Mouse (Mus musculus) bone marrow macrophage, adult 2 months (primary cell): ENCODE measurements around the gene Ssh2.

Source experiments
- CTCF ChIP-seq: IDR thresholded peaks from 2 replicates; pipeline ENCODE4 v1.5.1; 2012; ENCODE audit warnings: low read depth, mild to moderate bottlenecking, low read length, moderate library complexity
- POLR2A ChIP-seq: IDR thresholded peaks from 2 replicates; pipeline ENCODE4 v1.6.1; 2012; ENCODE audit warnings: mild to moderate bottlenecking, low read depth, low read length, borderline replicate concordance

GRCm38 (mm10) chr11:77467784-77468183, 251.7 kb downstream of the Ssh2 start:
- peak; percentile 72 for TF ChIP-seq CTCF
- TF ChIP-seq POLR2A: no peak
